Mouse (Mus musculus) hindlimb bud, embryonic 11.5 days (tissue): ENCODE measurements around the gene Fnbp1.

ENCODE experiments used
- DNase-seq: peaks from one replicate; pipeline ENCODE4 v3.0.0-alpha.2; 2012; ENCODE audit warnings: low read depth, low spot score; ENCODE audit errors: extremely low spot score

Fnbp1 gene

DNA sequence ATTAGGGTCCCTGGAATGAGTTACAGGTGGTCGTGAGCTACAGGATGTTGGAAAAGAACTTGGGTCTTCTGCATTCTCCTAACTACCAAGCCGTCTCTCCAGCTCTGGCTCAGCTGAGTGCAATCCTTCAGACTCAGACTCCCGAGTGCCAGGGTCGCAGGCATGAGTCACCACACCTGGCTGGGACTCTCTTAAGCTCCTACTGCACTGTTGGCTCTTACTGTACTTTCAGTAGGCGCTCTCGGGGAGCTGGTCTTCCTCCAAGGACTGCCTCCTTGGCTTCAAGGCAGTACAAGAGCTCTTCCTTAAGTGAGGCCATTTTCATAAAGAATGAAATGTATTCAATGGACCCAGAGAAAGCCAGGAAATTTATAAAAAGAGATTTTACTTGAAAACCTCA, 100.4 kb downstream of the Fnbp1 start:
- no peak for DNase-seq

GRCm38 (mm10) chr2:31040487-31040886, 101.3 kb downstream of the Fnbp1 start:
- no peak for DNase-seq

- no peak for DNase-seq
Measured at GRCm38 (mm10) chr2:31040043-31040442, 101.8 kb downstream of the Fnbp1 start.

GRCm38 (mm10) chr2:31036811-31037210, 105.0 kb downstream of the Fnbp1 start:
- DNase-seq: no peak

DNA sequence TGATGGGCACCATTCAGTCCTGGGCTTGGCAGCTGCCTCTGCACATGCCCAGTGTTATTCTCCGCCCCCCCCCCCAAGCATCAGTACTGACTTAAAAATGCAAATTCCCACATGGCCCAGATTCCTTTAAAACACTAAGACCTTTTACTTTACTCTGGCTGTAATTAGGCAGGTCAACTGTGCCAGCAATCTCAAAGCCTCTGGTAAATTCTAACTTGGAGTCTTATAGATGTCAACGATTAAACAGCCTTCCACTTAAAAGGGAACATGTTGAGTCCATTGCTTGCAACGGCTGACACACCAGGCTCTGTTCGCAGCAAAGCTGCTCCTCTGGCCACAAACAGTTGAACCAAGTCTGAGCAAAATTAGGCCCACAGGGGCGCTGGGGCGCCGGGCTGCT, 109.8 kb downstream of the Fnbp1 start:
- no peak for DNase-seq

DNA sequence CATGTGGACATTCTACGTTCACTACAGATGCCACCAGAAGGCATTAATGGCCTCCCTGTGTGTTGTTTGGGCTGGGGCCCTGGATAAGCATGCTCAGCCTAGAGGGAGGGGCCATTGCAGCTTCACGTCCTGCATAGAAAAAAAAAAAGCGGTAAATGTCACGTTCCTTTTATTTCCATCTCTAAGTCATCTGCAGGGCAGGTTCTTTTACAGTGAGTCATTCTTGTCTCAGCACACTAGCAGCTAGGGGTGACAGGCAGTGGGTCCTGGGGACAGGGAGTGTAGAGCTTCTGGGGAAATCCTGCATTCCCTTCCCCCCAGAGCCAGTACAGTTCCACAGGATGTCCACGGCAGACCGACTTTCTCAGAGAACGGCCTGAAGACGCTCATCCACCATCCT, 115.2 kb downstream of the Fnbp1 start:
- no peak for DNase-seq

GRCm38 (mm10) chr2:31025458-31025857, 116.3 kb downstream of the Fnbp1 start:
- no peak for DNase-seq

GRCm38 (mm10) chr2:31024618-31025370, 117.0 kb downstream of the Fnbp1 start:
- DNase-seq: peak; percentile 35

GRCm38 (mm10) chr2:31023940-31024339, 117.9 kb downstream of the Fnbp1 start:
- DNase-seq: no peak

DNA sequence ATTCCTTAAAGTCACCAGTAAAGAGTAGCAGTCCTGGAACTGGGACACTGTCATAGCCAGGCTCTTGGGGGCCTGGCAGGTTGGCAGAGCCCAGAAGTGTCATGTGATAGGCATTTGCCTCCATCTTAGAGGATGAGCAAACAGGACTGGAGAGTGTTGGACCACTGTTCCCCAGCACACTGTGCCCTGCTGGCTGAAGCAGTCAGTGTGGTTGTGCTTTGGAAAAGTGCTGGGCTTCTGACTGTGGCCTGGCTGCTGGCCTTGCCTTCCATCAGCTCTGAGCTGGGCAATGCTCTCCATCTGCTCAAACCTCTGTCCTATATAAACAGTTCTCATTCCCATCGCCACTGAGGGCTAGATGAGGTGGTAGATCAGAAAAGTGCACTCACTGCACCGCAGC, 121.6 kb downstream of the Fnbp1 start:
- no peak for DNase-seq

GRCm38 (mm10) chr2:31019011-31019410, 122.8 kb downstream of the Fnbp1 start:
- no peak for DNase-seq

DNA sequence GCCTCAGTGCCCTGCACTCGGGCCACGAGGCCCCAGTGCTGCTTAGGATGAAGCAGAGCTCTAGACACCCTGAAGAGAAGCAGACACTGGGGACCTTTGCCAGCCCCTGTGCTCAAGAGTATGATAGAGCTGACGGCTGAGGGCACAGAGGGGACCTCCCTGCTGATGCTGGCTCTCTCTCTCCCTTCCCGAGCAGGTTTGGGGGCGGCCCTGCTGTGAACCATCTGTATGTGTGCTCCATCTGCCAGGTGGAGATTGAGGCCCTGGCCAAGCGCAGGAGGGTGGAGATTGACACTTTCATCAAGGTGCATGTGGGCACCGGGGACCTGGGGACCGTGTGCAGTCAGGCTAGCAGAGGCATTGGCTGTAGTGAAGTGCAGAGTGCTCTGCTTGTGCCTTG, 123.3 kb downstream of the Fnbp1 start:
- DNase-seq: no peak

GRCm38 (mm10) chr2:31017625-31018317, 124.0 kb downstream of the Fnbp1 start:
- no peak for DNase-seq

DNA sequence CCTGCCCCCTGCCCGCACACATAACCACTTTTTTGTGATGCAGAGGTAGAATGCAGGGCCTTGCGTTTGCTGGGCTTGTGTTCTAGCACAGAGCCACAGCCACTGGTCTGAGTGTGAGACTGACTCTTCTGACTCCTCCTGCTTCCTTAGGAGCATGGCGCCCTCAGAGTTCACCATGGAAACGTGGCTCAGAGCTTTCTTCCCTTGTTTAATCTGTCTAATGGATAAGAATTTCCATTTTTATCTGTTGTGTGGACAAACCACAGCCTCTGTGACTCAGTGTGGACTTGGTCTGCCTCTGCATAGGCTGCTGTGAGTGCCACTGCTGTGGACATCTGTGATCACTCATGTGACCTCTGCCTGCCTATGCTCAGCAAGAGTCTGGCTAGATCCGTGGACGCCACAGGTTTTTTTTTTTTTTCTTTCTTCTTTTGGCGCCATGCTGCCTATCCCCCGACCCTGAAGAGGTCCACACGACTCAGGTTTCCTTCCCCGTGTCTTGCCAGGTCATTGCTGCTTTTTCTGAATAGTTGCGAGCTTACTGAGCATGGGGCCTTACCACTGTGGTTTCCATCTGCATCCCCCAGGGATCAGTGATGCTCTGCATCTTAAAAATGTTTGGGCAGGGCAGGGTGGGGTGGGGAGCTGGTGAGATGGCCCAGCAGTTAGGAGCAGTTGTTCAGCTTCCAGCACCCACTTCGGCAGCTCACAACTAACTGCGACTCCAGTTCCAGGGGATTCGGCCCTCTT, 128.3 kb downstream of the Fnbp1 start:
- no peak for DNase-seq

- DNase-seq: no peak
Measured at GRCm38 (mm10) chr2:31007208-31007607, 134.6 kb downstream of the Fnbp1 start.

- DNase-seq: no peak
Measured at GRCm38 (mm10) chr2:31006434-31006833, 135.4 kb downstream of the Fnbp1 start.

DNA sequence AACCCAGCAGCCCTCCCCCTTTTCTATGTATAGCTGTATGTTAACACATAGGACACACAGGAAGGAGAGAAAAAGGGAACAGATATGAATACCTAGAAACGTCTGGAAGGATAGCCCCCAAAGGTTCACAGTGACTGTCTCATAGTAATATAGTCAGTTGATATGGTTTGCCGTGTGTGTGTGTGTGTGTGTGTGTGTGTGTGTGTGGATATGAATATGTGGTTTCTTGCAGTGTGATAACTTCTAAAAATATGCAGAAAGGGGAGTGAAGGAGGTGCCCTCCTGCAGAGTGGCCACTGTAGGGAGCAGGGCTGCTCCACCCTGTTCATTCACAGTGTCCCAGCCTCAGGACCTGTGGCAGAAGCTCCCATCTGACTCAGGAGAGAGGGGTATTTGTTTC, 136.4 kb downstream of the Fnbp1 start:
- DNase-seq: no peak

GRCm38 (mm10) chr2:31002857-31003256, 139.0 kb downstream of the Fnbp1 start:
- no peak for DNase-seq

GRCm38 (mm10) chr2:30998443-30999260, 143.2 kb downstream of the Fnbp1 start:
- DNase-seq: no peak

DNA sequence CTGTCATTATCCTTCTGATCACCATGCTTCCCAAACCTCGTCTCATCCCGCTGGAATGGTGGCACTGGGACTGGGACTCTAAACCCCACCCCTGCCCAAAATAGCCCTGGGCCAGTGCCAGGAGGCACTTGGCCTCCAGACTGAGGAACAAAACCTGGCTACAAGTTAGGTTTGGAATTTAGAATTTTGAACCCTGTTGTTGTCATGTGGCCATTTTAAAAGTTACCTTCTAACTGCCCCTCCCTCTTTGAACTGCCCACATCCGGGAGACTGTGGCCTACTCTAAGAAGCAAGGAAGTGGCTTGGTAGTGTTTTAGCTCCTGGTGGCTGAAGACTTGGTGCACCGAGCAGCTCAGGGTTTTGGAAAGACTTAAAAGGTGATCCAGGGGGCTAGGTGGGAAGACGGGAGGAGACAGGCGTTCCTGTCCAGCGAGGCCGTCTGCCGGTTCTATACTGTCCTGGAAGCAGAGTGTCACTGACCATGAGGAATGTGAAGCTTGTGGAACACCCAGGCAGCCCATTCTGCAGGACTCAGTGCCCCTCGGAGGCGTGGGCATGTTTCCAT, 146.3 kb downstream of the Fnbp1 start:
- DNase-seq: no peak

DNA sequence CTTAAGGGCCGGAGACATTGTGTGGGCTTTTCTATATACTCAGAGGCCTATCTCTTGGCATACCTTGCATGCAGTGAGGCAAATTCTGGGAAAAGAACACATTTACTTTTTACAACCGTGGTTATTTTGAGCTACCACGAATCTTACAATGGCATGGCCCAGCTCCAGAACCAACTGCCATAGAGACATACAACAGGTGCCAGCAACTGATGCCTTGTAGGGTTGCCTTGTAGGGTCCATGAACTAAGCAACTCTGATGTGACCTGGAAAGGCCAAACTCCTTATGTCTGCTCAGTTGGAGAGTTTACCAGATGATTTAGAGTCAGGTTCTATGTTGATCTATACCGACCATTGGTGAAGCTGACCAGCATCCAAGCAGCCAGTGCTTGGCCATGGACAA, 147.0 kb downstream of the Fnbp1 start:
- no peak for DNase-seq
